Mouse (Mus musculus): ENCODE data around the gene Kcna5. TPM values are rescaled to one million over a fixed set of nuclear protein-coding genes. Genes with fewer than 3 reads are reported as not detected.

Gene Kcna5
- 1.3 and 6.0 TPM in 2 replicates for polyA plus RNA-seq (2012; ENCODE audit: insufficient read depth, insufficient read length, missing spikeins)

GRCm38 (mm10) chr6:126535208-126535910, at the start of gene Kcna5:
Kcna5 (minus strand) TSS chr6:126535412.
- Histone ChIP-seq H3K4me1 (ENCODE audit: control insufficient read depth, insufficient read depth, insufficient read length, low read length) (peaks cover 15% of the 10 kb centered on the region), H3K27ac (replicated peaks; ENCODE audit: low read depth, low read length) (peak within 1 kb of the TSS; percentile 89), H3K4me3 (ENCODE audit: insufficient read depth, low read depth, low read length) (peak within 1 kb of the TSS; percentile 70)

- H3K4me3 ChIP-seq (ENCODE audit: insufficient read depth, low read depth, low read length): no peak overlapping the region
- H3K4me1 ChIP-seq (ENCODE audit: control insufficient read depth, insufficient read depth, insufficient read length, low read length): no peaks in the 10 kb centered on the region
Observed at GRCm38 (mm10) chr6:126583075-126583474, 47.9 kb upstream of the Kcna5 start.

GRCm38 (mm10) chr6:126581632-126582031, 46.4 kb upstream of the Kcna5 start:
- no peak overlapping the region for H3K4me3 ChIP-seq (ENCODE audit: insufficient read depth, low read depth, low read length)
- H3K4me1 ChIP-seq (ENCODE audit: control insufficient read depth, insufficient read depth, insufficient read length, low read length): no peaks in the 10 kb centered on the region
- H3K27ac ChIP-seq (replicated peaks; ENCODE audit: low read depth, low read length): no peak overlapping the region

More at GRCm38 (mm10) chr6:126583075-126583474, 47.9 kb upstream of the Kcna5 start:
- H3K27ac ChIP-seq (replicated peaks; ENCODE audit: low read depth, low read length): no peak overlapping the region

GRCm38 (mm10) chr6:126580571-126580970, 45.4 kb upstream of the Kcna5 start:
- Histone ChIP-seq H3K4me3 (ENCODE audit: insufficient read depth, low read depth, low read length) (no peak overlapping the region), H3K4me1 (ENCODE audit: control insufficient read depth, insufficient read depth, insufficient read length, low read length) (no peaks in the 10 kb centered on the region), H3K27ac (replicated peaks; ENCODE audit: low read depth, low read length) (no peak overlapping the region)

GRCm38 (mm10) chr6:126577415-126577814, 42.2 kb upstream of the Kcna5 start:
- no peaks in the 10 kb centered on the region for H3K4me1 ChIP-seq (ENCODE audit: control insufficient read depth, insufficient read depth, insufficient read length, low read length)
- H3K4me3 ChIP-seq (ENCODE audit: insufficient read depth, low read depth, low read length): no peak overlapping the region
- H3K27ac ChIP-seq (replicated peaks; ENCODE audit: low read depth, low read length): no peak overlapping the region

GRCm38 (mm10) chr6:126576566-126576965, 41.4 kb upstream of the Kcna5 start:
- Histone ChIP-seq H3K27ac (replicated peaks; ENCODE audit: low read depth, low read length) (no peak overlapping the region), H3K4me1 (ENCODE audit: control insufficient read depth, insufficient read depth, insufficient read length, low read length) (no peaks in the 10 kb centered on the region), H3K4me3 (ENCODE audit: insufficient read depth, low read depth, low read length) (no peak overlapping the region)

GRCm38 (mm10) chr6:126574778-126575177, 39.6 kb upstream of the Kcna5 start:
- Histone ChIP-seq H3K4me1 (ENCODE audit: control insufficient read depth, insufficient read depth, insufficient read length, low read length) (no peaks in the 10 kb centered on the region), H3K27ac (replicated peaks; ENCODE audit: low read depth, low read length) (no peak overlapping the region), H3K4me3 (ENCODE audit: insufficient read depth, low read depth, low read length) (no peak overlapping the region)

GRCm38 (mm10) chr6:126573021-126573420, 37.8 kb upstream of the Kcna5 start:
- Histone ChIP-seq H3K4me3 (ENCODE audit: insufficient read depth, low read depth, low read length) (no peak overlapping the region), H3K27ac (replicated peaks; ENCODE audit: low read depth, low read length) (no peak overlapping the region)

GRCm38 (mm10) chr6:126569809-126570208, 34.6 kb upstream of the Kcna5 start:
- H3K27ac ChIP-seq (replicated peaks; ENCODE audit: low read depth, low read length): no peak overlapping the region
- no peak overlapping the region for H3K4me3 ChIP-seq (ENCODE audit: insufficient read depth, low read depth, low read length)

More at GRCm38 (mm10) chr6:126573021-126573420, 37.8 kb upstream of the Kcna5 start:
- no peaks in the 10 kb centered on the region for H3K4me1 ChIP-seq (ENCODE audit: control insufficient read depth, insufficient read depth, insufficient read length, low read length)

GRCm38 (mm10) chr6:126568046-126568830, 33.0 kb upstream of the Kcna5 start:
- no peak overlapping the region for H3K27ac ChIP-seq (replicated peaks; ENCODE audit: low read depth, low read length)
- H3K4me1 ChIP-seq (ENCODE audit: control insufficient read depth, insufficient read depth, insufficient read length, low read length): no peaks in the 10 kb centered on the region
- H3K4me3 ChIP-seq (ENCODE audit: insufficient read depth, low read depth, low read length): no peak overlapping the region

More at GRCm38 (mm10) chr6:126569809-126570208, 34.6 kb upstream of the Kcna5 start:
- no peaks in the 10 kb centered on the region for H3K4me1 ChIP-seq (ENCODE audit: control insufficient read depth, insufficient read depth, insufficient read length, low read length)

- no peaks in the 10 kb centered on the region for H3K4me1 ChIP-seq (ENCODE audit: control insufficient read depth, insufficient read depth, insufficient read length, low read length)
- no peak overlapping the region for H3K4me3 ChIP-seq (ENCODE audit: insufficient read depth, low read depth, low read length)
- H3K27ac ChIP-seq (replicated peaks; ENCODE audit: low read depth, low read length): no peak overlapping the region
Observed at GRCm38 (mm10) chr6:126567326-126567725, 32.1 kb upstream of the Kcna5 start.

GRCm38 (mm10) chr6:126564376-126564775, 29.2 kb upstream of the Kcna5 start:
- Histone ChIP-seq H3K4me1 (ENCODE audit: control insufficient read depth, insufficient read depth, insufficient read length, low read length) (no peaks in the 10 kb centered on the region), H3K4me3 (ENCODE audit: insufficient read depth, low read depth, low read length) (no peak overlapping the region), H3K27ac (replicated peaks; ENCODE audit: low read depth, low read length) (no peak overlapping the region)

GRCm38 (mm10) chr6:126563898-126564297, 28.7 kb upstream of the Kcna5 start:
- Histone ChIP-seq H3K4me1 (ENCODE audit: control insufficient read depth, insufficient read depth, insufficient read length, low read length) (no peaks in the 10 kb centered on the region), H3K4me3 (ENCODE audit: insufficient read depth, low read depth, low read length) (no peak overlapping the region), H3K27ac (replicated peaks; ENCODE audit: low read depth, low read length) (no peak overlapping the region)

GRCm38 (mm10) chr6:126561702-126562101, 26.5 kb upstream of the Kcna5 start:
- no peaks in the 10 kb centered on the region for H3K4me1 ChIP-seq (ENCODE audit: control insufficient read depth, insufficient read depth, insufficient read length, low read length)
- H3K4me3 ChIP-seq (ENCODE audit: insufficient read depth, low read depth, low read length): no peak overlapping the region

GRCm38 (mm10) chr6:126560696-126561095, 25.5 kb upstream of the Kcna5 start:
- Histone ChIP-seq H3K27ac (replicated peaks; ENCODE audit: low read depth, low read length) (no peak overlapping the region), H3K4me1 (ENCODE audit: control insufficient read depth, insufficient read depth, insufficient read length, low read length) (no peaks in the 10 kb centered on the region), H3K4me3 (ENCODE audit: insufficient read depth, low read depth, low read length) (no peak overlapping the region)

More at GRCm38 (mm10) chr6:126561702-126562101, 26.5 kb upstream of the Kcna5 start:
- H3K27ac ChIP-seq (replicated peaks; ENCODE audit: low read depth, low read length): no peak overlapping the region
